Mouse (Mus musculus) kidney, adult 2 months (tissue): ENCODE data around the gene Egfem1.

Experiments
- CTCF ChIP-seq: fragments of 200-500 bp; conservative IDR thresholded peaks from 2 replicates; pipeline ENCODE4 v1.5.1; 2011; ENCODE audit warnings: low read depth, mild to moderate bottlenecking, control low read depth, low read length, moderate library complexity, mixed read lengths; ENCODE audit not compliant: insufficient read depth, insufficient read length
- POLR2A ChIP-seq: fragments of 200-500 bp; IDR thresholded peaks from one replicate; pipeline ENCODE4 v1.6.1; 2011; ENCODE audit warnings: low read depth, low read length, control low read depth

DNA sequence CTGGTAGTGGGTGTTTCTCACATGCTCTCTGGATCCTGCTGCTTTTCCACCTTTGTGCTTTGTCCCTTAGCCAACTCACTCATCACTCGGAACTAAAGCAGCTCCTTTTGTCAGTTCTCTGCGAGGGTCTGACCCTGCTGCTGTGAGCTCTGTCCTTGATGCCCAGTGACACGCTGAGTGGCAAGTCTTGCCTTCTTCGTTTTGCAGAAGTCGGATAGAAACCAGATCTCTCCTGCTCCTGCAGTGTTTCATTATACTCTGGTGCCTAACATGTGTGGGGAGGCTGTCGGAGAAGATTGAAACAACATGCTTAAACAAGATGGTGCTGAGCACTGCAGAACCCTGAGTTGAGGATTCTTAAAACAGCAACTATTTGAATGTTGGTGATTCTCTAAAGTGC lies 652.4 kb downstream of the Egfem1 start:
- TF ChIP-seq CTCF (no peak), POLR2A (no peak)
